Mouse (Mus musculus) gastrocnemius, adult 2 months (tissue): Measurements from ENCODE around the gene Trim44. TPM values are rescaled to one million over a fixed set of nuclear protein-coding genes. Genes with fewer than 3 reads are reported as not detected.

Source experiments
- DNase-seq: peaks from one replicate; pipeline ENCODE4 v3.0.0; 2022
- H3K27ac ChIP-seq: fragments of 200-600 bp; 2 replicates; pipeline ENCODE4 v1.8.1; 2022; ENCODE audit warnings: mild to moderate bottlenecking
- H3K4me3 ChIP-seq: fragments of 200-600 bp; 2 replicates; pipeline ENCODE4 v1.8.1; 2022; ENCODE audit warnings: mild to moderate bottlenecking, moderate library complexity
- CTCF ChIP-seq: fragments of 200-600 bp; IDR thresholded peaks from 2 replicates; pipeline ENCODE4 v1.8.1; 2022; ENCODE audit warnings: antibody characterized with exemption, mild to moderate bottlenecking, moderate library complexity
- intact Hi-C: fragments of 180-260 bp; cut with DNase I; formaldehyde crosslinking; loops from one replicate; pipeline ENCODE4 v1.15.1; 2025
- total RNA-seq, 2 experiments: library from RNA; stranded (reverse); gene quantifications; 2 replicates each; pipeline ENCODE4 v1.2.3; 2021

Gene Trim44
- total RNA-seq, 2 experiments from 2014 or later: 15.9 to 17.1 TPM

DNA sequence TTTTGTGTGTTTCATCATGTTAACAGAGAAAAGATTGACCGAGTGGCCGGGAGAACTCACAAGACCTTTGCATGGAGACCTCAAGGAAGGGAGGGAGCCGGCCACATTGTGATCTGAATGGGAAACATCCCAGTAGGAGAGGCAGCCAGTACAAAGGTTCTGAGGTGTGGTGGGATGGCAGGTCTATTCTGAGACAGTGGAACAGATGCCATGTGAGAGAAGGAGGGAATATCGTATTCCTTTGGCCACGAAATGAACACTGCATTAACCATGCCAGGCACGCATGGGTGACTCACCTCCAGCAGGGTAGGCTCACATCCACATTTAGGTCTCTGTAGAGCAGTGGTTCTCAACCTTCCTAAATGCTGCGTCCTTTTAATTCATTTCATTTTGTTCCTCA is 154.4 kb downstream of the Trim44 start:
- intact Hi-C loops: no loop called here
- H3K4me3 ChIP-seq: no peak overlapping the region
- no peak overlapping the region for H3K27ac ChIP-seq
- TF ChIP-seq CTCF: no peak
- no peak for DNase-seq

GRCm38 (mm10) chr2:102252651-102253050 is 155.0 kb downstream of the Trim44 start:
- no peak overlapping the region for H3K27ac ChIP-seq
- TF ChIP-seq CTCF: no peak
- H3K4me3 ChIP-seq: no peak overlapping the region
- no peak for DNase-seq
- intact Hi-C loops: no loop called here

Other genes with a start within 250 kb of the Trim44 start
- 1 to 10 TPM; 4.5 to 5.9 TPM for gene Ldlrad3, start 221.4 kb downstream of the Trim44 start, total RNA-seq
- under 1 TPM; 0.36 to 0.53 TPM for gene Fjx1, start 44.7 kb upstream of the Trim44 start, total RNA-seq
- gene Pamr1, start 142.2 kb upstream of the Trim44 start, total RNA-seq: 1 to 10 TPM; 3.3 to 7.4 TPM